Mouse (Mus musculus): ENCODE measurements around the gene Gm13276. TPM values are rescaled to one million over a fixed set of nuclear protein-coding genes. Genes with fewer than 3 reads are reported as not detected.
"Not testable (repeated sequence)": the region's sequence is repeated elsewhere in the genome, so short reads cannot be mapped to it uniquely, and the experiment has no call there.

Gene Gm13276
- polyA plus RNA-seq, 1 experiment, result 0.73 TPM

DNA sequence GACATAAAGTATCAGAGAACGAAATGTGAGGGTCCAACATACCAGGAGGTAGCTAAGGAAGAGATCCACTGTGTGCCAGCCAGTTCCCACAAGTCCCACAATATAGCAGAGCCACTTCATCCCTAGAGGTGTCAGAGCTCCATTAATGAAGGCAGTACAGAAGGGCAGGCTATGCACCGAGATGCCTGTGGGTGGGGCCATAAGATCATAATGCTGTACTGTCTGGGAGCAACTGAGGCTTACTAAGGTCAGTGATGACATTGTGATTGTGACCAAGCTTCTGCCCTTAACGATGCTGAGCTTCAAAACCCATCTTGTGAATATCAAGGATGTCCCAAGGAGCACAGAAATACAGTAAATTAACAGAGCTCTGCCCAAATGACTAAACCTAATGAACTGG is 41.3 kb upstream of the Gm13276 start:
- H3K79me2 ChIP-seq (ENCODE audit: control insufficient read depth, insufficient read depth), result no peaks in the 10 kb centered on the region
- H3K4me2 ChIP-seq (ENCODE audit: low read depth), result no peak overlapping the region
- TF ChIP-seq TCF3 (IDR thresholded peaks at IDR 0.05; ENCODE audit: insufficient read length, low read depth), result no peak
- no peak for TF ChIP-seq POLR2A (IDR thresholded peaks at IDR 0.05; ENCODE audit: insufficient read length, low read depth)
- TF ChIP-seq MYOD1 (IDR thresholded peaks at IDR 0.05; ENCODE audit: control insufficient read depth in 1 of 3, insufficient read length in 2 of 3, low read depth in 2 of 3), result no peak
- no peak for TF ChIP-seq POLR2AphosphoS2 (IDR thresholded peaks at IDR 0.05; ENCODE audit: insufficient read length, low read depth)
- no peak for TF ChIP-seq MYOG (IDR thresholded peaks at IDR 0.05; ENCODE audit: control insufficient read depth in 1 of 3, insufficient read depth in 1 of 3, insufficient read length in 2 of 3, low read depth in 2 of 3)
- no peak for TF ChIP-seq USF1 (IDR thresholded peaks at IDR 0.05; ENCODE audit: low read depth)
- no peak for TF ChIP-seq TCF12 (IDR thresholded peaks at IDR 0.05; ENCODE audit: insufficient read depth, poor library complexity, severe bottlenecking)
- TF ChIP-seq MAX (IDR thresholded peaks at IDR 0.05; ENCODE audit: low read depth), result no peak
- TF ChIP-seq CEBPB (IDR thresholded peaks at IDR 0.05; ENCODE audit: insufficient read depth, poor library complexity, severe bottlenecking), result no peak
- no peaks in the 10 kb centered on the region for H3K36me3 ChIP-seq (ENCODE audit: control insufficient read depth, insufficient read depth)
- H3K27me3 ChIP-seq (ENCODE audit: control insufficient read depth, insufficient read depth, insufficient read length), result no peaks in the 10 kb centered on the region
- H3K4me3 ChIP-seq, result no peak overlapping the region
- H3ac ChIP-seq (ENCODE audit: control insufficient read depth, insufficient read length), result no peak overlapping the region

DNA sequence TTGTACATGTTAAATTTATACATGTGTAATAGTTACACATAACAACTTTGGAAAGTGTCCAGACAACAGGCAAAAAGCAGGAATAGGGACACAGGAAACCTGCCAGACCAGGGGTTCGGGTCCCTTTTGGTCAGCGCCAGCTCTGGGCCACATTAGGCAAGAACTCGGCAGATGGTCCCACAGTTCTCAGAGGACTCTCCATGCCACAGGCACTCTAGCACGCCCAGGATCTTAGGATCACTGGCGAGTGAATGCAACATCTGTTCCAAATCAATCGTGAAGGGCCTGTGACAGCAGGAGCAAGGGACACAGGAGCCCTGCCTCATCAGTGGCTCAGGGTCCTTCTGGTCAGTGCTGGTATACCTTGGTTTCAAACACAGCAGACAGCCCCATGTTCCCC is 35.6 kb upstream of the Gm13276 start:
- Histone ChIP-seq H3ac (ENCODE audit: control insufficient read depth, insufficient read length) (no peak overlapping the region), H3K4me2 (ENCODE audit: low read depth) (no peak overlapping the region), H3K79me2 (ENCODE audit: control insufficient read depth, insufficient read depth) (no peaks in the 10 kb centered on the region), H3K36me3 (ENCODE audit: control insufficient read depth, insufficient read depth) (no peaks in the 10 kb centered on the region), H3K4me3 (no peak overlapping the region), H3K27me3 (ENCODE audit: control insufficient read depth, insufficient read depth, insufficient read length) (no peaks in the 10 kb centered on the region)
- TF ChIP-seq POLR2AphosphoS2 (IDR thresholded peaks at IDR 0.05; ENCODE audit: insufficient read length, low read depth), result no peak
- no peak for TF ChIP-seq MYOD1 (IDR thresholded peaks at IDR 0.05; ENCODE audit: control insufficient read depth in 1 of 3, insufficient read length in 2 of 3, low read depth in 2 of 3)
- no peak for TF ChIP-seq USF1 (IDR thresholded peaks at IDR 0.05; ENCODE audit: low read depth)
- TF ChIP-seq POLR2A (IDR thresholded peaks at IDR 0.05; ENCODE audit: insufficient read length, low read depth), result no peak

DNA sequence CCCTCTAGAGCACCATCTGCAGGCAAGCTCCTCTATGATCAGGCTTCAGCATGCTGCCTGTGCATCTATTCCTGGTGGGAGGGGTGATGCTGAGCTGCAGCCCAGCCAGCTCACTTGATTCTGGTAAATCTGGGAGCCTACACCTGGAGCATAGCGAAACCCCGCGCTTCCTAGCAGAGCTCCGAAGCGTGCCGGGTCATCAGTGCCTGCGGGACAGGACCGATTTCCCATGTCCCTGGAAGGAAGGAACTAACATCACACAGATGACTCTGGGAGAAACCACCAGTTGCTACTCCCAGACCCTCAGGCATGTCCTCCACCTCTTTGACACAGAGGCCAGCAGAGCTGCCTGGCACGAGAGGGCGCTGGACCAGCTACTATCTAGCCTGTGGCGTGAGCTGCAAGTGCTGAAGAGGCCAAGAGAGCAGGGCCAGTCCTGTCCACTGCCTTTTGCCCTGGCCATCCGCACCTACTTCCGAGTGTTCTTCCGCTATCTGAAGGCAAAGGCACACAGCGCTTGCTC is 30.6 kb upstream of the Gm13276 start, which contains the start of gene Gm13271:
Gene Gm13271 (plus strand): TSS at position 51 of the 523 bp plus-strand sequence.
- H3K4me3 ChIP-seq; H3K79me2 ChIP-seq (ENCODE audit: control insufficient read depth, insufficient read depth); H3K27me3 ChIP-seq (ENCODE audit: control insufficient read depth, insufficient read depth, insufficient read length); H3ac ChIP-seq (ENCODE audit: control insufficient read depth, insufficient read length); H3K4me2 ChIP-seq (ENCODE audit: low read depth); H3K36me3 ChIP-seq (ENCODE audit: control insufficient read depth, insufficient read depth): not testable (repeated sequence)

- H3K27me3 ChIP-seq (ENCODE audit: control insufficient read depth, insufficient read depth, insufficient read length); H3K79me2 ChIP-seq (ENCODE audit: control insufficient read depth, insufficient read depth); H3K4me3 ChIP-seq; H3ac ChIP-seq (ENCODE audit: control insufficient read depth, insufficient read length); H3K36me3 ChIP-seq (ENCODE audit: control insufficient read depth, insufficient read depth): not testable (repeated sequence)
- H3K4me2 ChIP-seq (ENCODE audit: low read depth), result peak overlapping the region; percentile 55
These were observed 28.7 kb upstream of the Gm13276 start for GRCm38 (mm10) chr4:88756581-88757513.

DNA sequence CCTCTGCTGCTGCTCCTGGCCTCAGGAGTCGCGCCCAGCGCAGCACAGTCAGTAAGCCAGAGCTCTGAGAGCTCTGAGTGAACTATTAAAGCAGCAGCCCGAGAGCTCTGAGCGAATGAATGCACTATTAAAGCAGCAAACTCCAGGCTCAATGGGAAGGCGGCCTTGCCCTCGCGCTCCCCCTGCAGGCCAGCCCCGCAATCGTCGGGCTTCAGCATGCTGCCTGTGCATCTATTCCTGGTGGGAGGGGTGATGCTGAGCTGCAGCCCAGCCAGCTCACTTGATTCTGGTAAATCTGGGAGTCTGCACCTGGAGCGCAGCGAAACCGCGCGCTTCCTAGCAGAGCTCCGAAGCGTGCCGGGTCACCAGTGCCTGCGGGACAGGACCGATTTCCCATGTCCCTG is 27.9 kb upstream of the Gm13276 start:
- not testable (repeated sequence) for H3K4me3 ChIP-seq; H3K27me3 ChIP-seq (ENCODE audit: control insufficient read depth, insufficient read depth, insufficient read length); H3ac ChIP-seq (ENCODE audit: control insufficient read depth, insufficient read length); H3K79me2 ChIP-seq (ENCODE audit: control insufficient read depth, insufficient read depth); H3K36me3 ChIP-seq (ENCODE audit: control insufficient read depth, insufficient read depth); H3K4me2 ChIP-seq (ENCODE audit: low read depth)

- not testable (repeated sequence) for H3K36me3 ChIP-seq (ENCODE audit: control insufficient read depth, insufficient read depth); H3K79me2 ChIP-seq (ENCODE audit: control insufficient read depth, insufficient read depth); H3ac ChIP-seq (ENCODE audit: control insufficient read depth, insufficient read length)
These were observed 26.8 kb upstream of the Gm13276 start for GRCm38 (mm10) chr4:88758751-88759150.

GRCm38 (mm10) chr4:88759610-88760268 is 25.8 kb upstream of the Gm13276 start, which contains the start of gene Gm13283:
Gm13283 (plus strand) TSS chr4:88760119.
- H3K27me3 ChIP-seq (ENCODE audit: control insufficient read depth, insufficient read depth, insufficient read length); H3K4me3 ChIP-seq; H3K36me3 ChIP-seq (ENCODE audit: control insufficient read depth, insufficient read depth); H3K79me2 ChIP-seq (ENCODE audit: control insufficient read depth, insufficient read depth); H3ac ChIP-seq (ENCODE audit: control insufficient read depth, insufficient read length): not testable (repeated sequence)
- H3K4me2 ChIP-seq (ENCODE audit: low read depth), result peak within 1 kb of the TSS; percentile 47

More at GRCm38 (mm10) chr4:88758751-88759150, 26.8 kb upstream of the Gm13276 start:
- H3K4me2 ChIP-seq (ENCODE audit: low read depth); H3K4me3 ChIP-seq; H3K27me3 ChIP-seq (ENCODE audit: control insufficient read depth, insufficient read depth, insufficient read length): not testable (repeated sequence)

DNA sequence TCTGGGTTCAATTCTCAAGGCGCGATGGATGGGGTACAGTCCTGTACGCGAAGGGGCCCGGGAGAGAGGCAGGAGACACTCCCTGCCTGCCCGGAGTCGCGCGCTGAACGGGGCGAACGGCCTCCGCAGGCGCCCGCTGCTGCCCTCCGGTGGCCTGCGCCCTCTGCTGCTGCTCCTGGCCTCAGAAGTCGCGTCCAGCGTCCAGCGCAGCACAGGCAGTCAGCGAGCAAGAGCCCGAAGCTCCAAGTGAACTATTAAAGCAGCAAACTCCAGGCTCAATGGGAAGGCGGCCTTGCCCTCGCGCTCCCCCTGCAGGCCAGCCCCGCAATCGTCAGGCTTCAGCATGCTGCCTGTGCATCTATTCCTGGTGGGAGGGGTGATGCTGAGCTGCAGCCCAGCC is 25.1 kb upstream of the Gm13276 start:
- H3K79me2 ChIP-seq (ENCODE audit: control insufficient read depth, insufficient read depth); H3K36me3 ChIP-seq (ENCODE audit: control insufficient read depth, insufficient read depth); H3K4me3 ChIP-seq; H3K4me2 ChIP-seq (ENCODE audit: low read depth); H3ac ChIP-seq (ENCODE audit: control insufficient read depth, insufficient read length); H3K27me3 ChIP-seq (ENCODE audit: control insufficient read depth, insufficient read depth, insufficient read length): not testable (repeated sequence)

- H3K36me3 ChIP-seq (ENCODE audit: control insufficient read depth, insufficient read depth); H3K27me3 ChIP-seq (ENCODE audit: control insufficient read depth, insufficient read depth, insufficient read length); H3K4me2 ChIP-seq (ENCODE audit: low read depth); H3ac ChIP-seq (ENCODE audit: control insufficient read depth, insufficient read length); H3K4me3 ChIP-seq; H3K79me2 ChIP-seq (ENCODE audit: control insufficient read depth, insufficient read depth): not testable (repeated sequence)
These were observed 23.7 kb upstream of the Gm13276 start for GRCm38 (mm10) chr4:88761776-88762175.

GRCm38 (mm10) chr4:88762341-88762740 is 23.2 kb upstream of the Gm13276 start:
- not testable (repeated sequence) for H3K27me3 ChIP-seq (ENCODE audit: control insufficient read depth, insufficient read depth, insufficient read length); H3K79me2 ChIP-seq (ENCODE audit: control insufficient read depth, insufficient read depth); H3K4me2 ChIP-seq (ENCODE audit: low read depth); H3K36me3 ChIP-seq (ENCODE audit: control insufficient read depth, insufficient read depth); H3ac ChIP-seq (ENCODE audit: control insufficient read depth, insufficient read length); H3K4me3 ChIP-seq

Data from myocyte (in vitro differentiated cells).